In the genomic region with DNA sequence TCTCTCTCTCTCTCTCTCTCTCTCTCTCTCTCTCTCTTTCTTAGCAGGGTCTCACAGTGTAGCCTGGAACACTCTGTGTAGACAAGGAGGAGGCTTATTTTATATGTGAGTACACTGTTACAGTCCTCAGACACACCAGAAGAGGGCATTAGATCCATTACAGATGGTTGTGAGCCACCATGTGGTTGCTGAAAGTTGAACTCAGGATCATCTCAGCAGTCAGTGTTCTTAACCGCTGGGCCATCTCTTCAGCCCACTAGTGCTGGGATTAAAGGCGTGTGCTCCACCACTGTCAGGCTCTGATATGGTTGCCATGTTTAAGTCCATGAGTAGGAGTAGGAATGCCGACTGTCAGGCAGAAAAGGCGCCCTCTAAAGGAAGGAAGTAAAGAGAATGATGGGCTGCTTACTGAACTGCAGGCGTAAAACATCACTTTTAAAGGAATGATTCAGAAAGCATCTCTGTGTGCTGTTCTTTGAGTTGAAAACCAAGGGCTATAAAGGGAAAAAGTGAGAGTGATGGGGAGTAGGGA, we compare ENCODE assay signal across 20 mouse cellular contexts. TPM values are rescaled to one million over a fixed set of nuclear protein-coding genes. Genes with fewer than 3 reads are reported as not detected.
DNase-seq lines count a peak whose midpoint lies in the region; ATAC-seq and TF ChIP-seq lines count a peak whose summit lies in the region.
"Had no signal": no experiment of that assay in that cellular context is flagged by ENCODE, and none has a peak within 500 bp of the region (broad histone marks: within the 10 kb centered on the region; RNA-seq: fewer than 3 reads in every experiment).

No protein-coding gene starts in this region.

- no peak; the same call in none of the 2 replicates for TF ChIP-seq RAD21 in CH12.LX (IDR thresholded peaks at IDR 0.05; ENCODE audit: low read depth, low read length)

- peak; percentile 29 for TF ChIP-seq CTCF in liver, embryonic 14.5 days (IDR thresholded peaks at IDR 0.05; ENCODE audit: low read depth)
- TF ChIP-seq CTCF in CH12.LX (conservative IDR thresholded peaks at IDR 0.05 in 1 of 2, IDR thresholded peaks at IDR 0.05 in 1 of 2; ENCODE audit: low read depth in 2 of 2, low read length in 2 of 2): peak in 1 of 2 experiments; percentile 54; a peak in 3 of 4 replicates
- peak; percentile 42 for TF ChIP-seq CTCF in E14TG2a.4 (conservative IDR thresholded peaks at IDR 0.05; ENCODE audit: low read length)
- TF ChIP-seq CTCF in Patski (IDR thresholded peaks at IDR 0.05): peak; percentile 51

- intact Hi-C loops in gastrocnemius, postnatal 36 days (cut with DNase I): loop anchor here (5.0 kb wide), 2 partner anchors 47 to 247 kb away; no protein-coding TSS in a partner anchor
- intact Hi-C loops in left cerebral cortex, postnatal 14 days (cut with DNase I): no loop called here

- H3K27ac ChIP-seq in liver, embryonic 14.5 days: no peak overlapping the region
- no peak overlapping the region for H3K27ac ChIP-seq in liver, embryonic 11.5 days (ENCODE audit: low read depth, low read length)
- no peak overlapping the region for H3K27ac ChIP-seq in CH12.LX (ENCODE audit: insufficient read depth, low read depth)
- H3K27ac ChIP-seq: embryonic facial prominence, embryonic 10.5 days; heart, adult 2 months; heart, embryonic 15.5 days; hindbrain, embryonic 15.5 days had no signal

- no peak for TF ChIP-seq EP300 in liver, embryonic 14.5 days (IDR thresholded peaks at IDR 0.05; ENCODE audit: low read depth)
- TF ChIP-seq EP300 in CH12.LX (IDR thresholded peaks at IDR 0.05; ENCODE audit: low read length): no peak

- CTCF ChIA-PET in Patski (lab: Charles Lee): no interaction called here

- H3K9ac ChIP-seq in liver, embryonic 14.5 days (replicated peaks): no peak overlapping the region
- H3K9ac ChIP-seq in liver, embryonic 11.5 days (ENCODE audit: low read depth, low read length): no peak overlapping the region
- H3K9ac ChIP-seq in CH12.LX (ENCODE audit: insufficient read depth, low read depth): no peak overlapping the region
- H3K9ac ChIP-seq: heart, embryonic 15.5 days; hindbrain, embryonic 15.5 days had no signal

- H3K9me3 ChIP-seq in liver, embryonic 14.5 days (ENCODE audit: control insufficient read depth, low read length): no peaks in the 10 kb centered on the region
- no peaks in the 10 kb centered on the region for H3K9me3 ChIP-seq in liver, embryonic 11.5 days (ENCODE audit: control insufficient read depth, low read length)
- no peaks in the 10 kb centered on the region for H3K9me3 ChIP-seq in CH12.LX (replicated peaks; ENCODE audit: low read length)
- H3K9me3 ChIP-seq in E14TG2a.4 (ENCODE audit: low read length): no peaks in the 10 kb centered on the region
- H3K9me3 ChIP-seq: embryonic facial prominence, embryonic 10.5 days; heart, embryonic 15.5 days; hindbrain, embryonic 15.5 days had no signal

- WGBS in liver, embryonic 14.5 days (ENCODE audit: insufficient replicate concordance): 42% methylated on average over 5 of the region's 5 CpGs
- 57% methylated on average over 5 of the region's 5 CpGs for WGBS in liver, embryonic 11.5 days

- H3K79me2 ChIP-seq in CH12.LX (replicated peaks; ENCODE audit: control insufficient read depth, extremely low read depth, insufficient read depth, poor library complexity, severe bottlenecking): peaks cover 16% of the 10 kb centered on the region

- POLR2A ChIA-PET in Patski (lab: Charles Lee): interaction anchor here (0.7 to 0.8 kb wide), 2 partner anchors 23 to 43 kb away, joined by 5 to 8 read pairs; a partner anchor contains a TSS

- H3K4me3 ChIP-seq in liver, embryonic 14.5 days (ENCODE audit: insufficient read depth in 1 of 2, low read depth in 2 of 2, low read length in 2 of 2): no peak overlapping the region
- no peak overlapping the region for H3K4me3 ChIP-seq in liver, embryonic 11.5 days (ENCODE audit: low read depth, low read length)
- H3K4me3 ChIP-seq in CH12.LX (replicated peaks in 1 of 3; ENCODE audit: low read depth in 2 of 3, low read length in 2 of 3, poor library complexity in 1 of 3): no peak overlapping the region
- no peak overlapping the region for H3K4me3 ChIP-seq in E14TG2a.4 (replicated peaks; ENCODE audit: low read length)
- H3K4me3 ChIP-seq: embryonic facial prominence, embryonic 10.5 days; heart, adult 2 months; heart, embryonic 15.5 days; hindbrain, embryonic 15.5 days had no signal

- in situ Hi-C loops in CH12.LX (cut with MboI; ENCODE audit: low pct_ligation_motif_present, low pct_unique_long_range_greater_than_20kb, low sequenced_read_pairs) (no loop called here), Patski (cut with MboI; ENCODE audit: low pct_unique_long_range_greater_than_20kb) (loop anchor here (5.0 kb wide), 1 partner anchor 237 kb away; no protein-coding TSS in a partner anchor)

- peaks cover 5 to 8% of the 10 kb centered on the region in 2 experiments for H3K4me1 ChIP-seq in liver, embryonic 14.5 days (replicated peaks; ENCODE audit: control insufficient read depth in 2 of 2, insufficient read depth in 2 of 2, low read length in 1 of 2)
- peaks cover 5% of the 10 kb centered on the region for H3K4me1 ChIP-seq in liver, embryonic 11.5 days (replicated peaks; ENCODE audit: control insufficient read depth, insufficient read depth, low read length)
- H3K4me1 ChIP-seq in CH12.LX (ENCODE audit: control insufficient read depth in 1 of 2, insufficient read depth in 2 of 2): peaks cover under 1 to 14% of the 10 kb centered on the region in 2 experiments; a peak in 3 of 4 replicates
- peaks cover 15% of the 10 kb centered on the region for H3K4me1 ChIP-seq in E14TG2a.4 (replicated peaks; ENCODE audit: low read depth, low read length)

- ATAC-seq in liver, embryonic 14.5 days (ENCODE audit: insufficient read depth): no peak
- ATAC-seq in liver, embryonic 11.5 days (replicated peaks; ENCODE audit: low FRiP score): no peak
- ATAC-seq in Patski: no peak
- ATAC-seq in megakaryocyte, adult 5-6 weeks (ENCODE audit: poor library complexity, severe bottlenecking): no peak
- ATAC-seq: forebrain, embryonic 14.5 days had no signal

- H3K27me3 ChIP-seq in liver, embryonic 14.5 days (ENCODE audit: control insufficient read depth, insufficient read depth, low read length): no peaks in the 10 kb centered on the region
- no peaks in the 10 kb centered on the region for H3K27me3 ChIP-seq in liver, embryonic 11.5 days (replicated peaks; ENCODE audit: control insufficient read depth, insufficient read depth, low read length)
- no peaks in the 10 kb centered on the region for H3K27me3 ChIP-seq in CH12.LX (replicated peaks)
- no peaks in the 10 kb centered on the region for H3K27me3 ChIP-seq in E14TG2a.4 (ENCODE audit: insufficient read depth, low read length)
- H3K27me3 ChIP-seq in Patski: no peaks in the 10 kb centered on the region
- H3K27me3 ChIP-seq: heart, embryonic 15.5 days; hindbrain, embryonic 15.5 days had no signal

- dilution Hi-C loops in CH12.LX (cut with MboI; ENCODE audit: extremely low pct_ligation_motif_present, extremely low pct_unique_long_range_greater_than_20kb, low sequenced_read_pairs): no loop called here

- H3K36me3 ChIP-seq in liver, embryonic 14.5 days (replicated peaks; ENCODE audit: control insufficient read depth, insufficient read depth, low read depth): no peaks in the 10 kb centered on the region
- no peaks in the 10 kb centered on the region for H3K36me3 ChIP-seq in liver, embryonic 11.5 days (ENCODE audit: control insufficient read depth, insufficient read depth, low read length)
- peaks cover 0 to 2% of the 10 kb centered on the region in 2 experiments for H3K36me3 ChIP-seq in CH12.LX (replicated peaks in 1 of 2; ENCODE audit: control insufficient read depth in 1 of 2, insufficient read depth in 1 of 2, low read length in 1 of 2)
- H3K36me3 ChIP-seq in E14TG2a.4 (ENCODE audit: insufficient read depth, low read length): no peaks in the 10 kb centered on the region
- H3K36me3 ChIP-seq: embryonic facial prominence, embryonic 10.5 days; heart, embryonic 15.5 days; hindbrain, embryonic 15.5 days had no signal

- no peak for TF ChIP-seq POLR2A in CH12.LX (IDR thresholded peaks at IDR 0.05; ENCODE audit: low read depth, low read length)

- H3K4me2 ChIP-seq in liver, embryonic 14.5 days (ENCODE audit: low read depth): no peak overlapping the region
- H3K4me2 ChIP-seq in liver, embryonic 11.5 days: no peak overlapping the region
- H3K4me2 ChIP-seq in CH12.LX (ENCODE audit: insufficient read depth, low read depth, poor library complexity, severe bottlenecking): no peak overlapping the region
- H3K4me2 ChIP-seq: heart, embryonic 11.5 days; heart, embryonic 15.5 days; hindbrain, embryonic 15.5 days had no signal

- no peak for DNase-seq in liver, embryonic 14.5 days (ENCODE audit: low read depth in 3 of 3, low spot score in 3 of 3)
- DNase-seq in liver, embryonic 11.5 days (ENCODE audit: low spot score): no peak
- no peak for DNase-seq in CH12.LX (ENCODE audit: extremely low read depth)
- DNase-seq in Patski (ENCODE audit: low read depth, low spot score): no peak
- DNase-seq in gastrocnemius, postnatal 36 days: no peak
- no peak for DNase-seq in left cerebral cortex, postnatal 14 days (ENCODE audit: low spot score in 2 of 2)
- DNase-seq: adrenal gland, adult 2 months; adrenal gland, postnatal 25 days; cerebellum, adult 2 months; cerebellum, postnatal 10 days; gastrocnemius, postnatal 10 days; heart, adult 2 months; heart, postnatal 14 days had no signal

RNA-seq across cellular contexts. Expression of a gene that starts 3.1 kb away (rescaled TPM):
- polyA plus RNA-seq in liver, embryonic 14.5 days (2012; rRNA removed): 35.6 and 56.8 TPM in 2 replicates
- polyA plus RNA-seq in liver, embryonic 14.5 days (2014; fragmentation: Nextera tagmentation; extraction: Ambion mirVana): 152 and 155 TPM in 2 replicates
- 256 and 289 TPM in 2 replicates for polyA plus RNA-seq in liver, embryonic 11.5 days (2014; fragmentation: Nextera tagmentation; extraction: Ambion mirVana)
- total RNA-seq in CH12.LX (2012; rRNA removed) (141 and 157 TPM in 2 replicates), CH12.LX (2014; rRNA removed) (105 and 116 TPM in 2 replicates)
- polyA plus RNA-seq in CH12.LX (2012; ENCODE audit: insufficient read length, low read depth) (179 and 191 TPM in 2 replicates), Patski (2021) (133 TPM)
- 62.0 and 67.1 TPM in 2 replicates for total RNA-seq in megakaryocyte, adult 5-6 weeks (2015)
- 38.8 and 73.4 TPM in 2 replicates for total RNA-seq in megakaryocyte, adult 5-6 weeks (2017)
- 100 to 1,000 TPM; 125 to 138 TPM for total RNA-seq in gastrocnemius, postnatal 36 days (2021)
- total RNA-seq in left cerebral cortex, postnatal 14 days (2021): 100 to 1,000 TPM in 1 of 2 experiments, 10 to 100 TPM in 1; 99.3 to 100 TPM

RNA-seq across cellular contexts. Expression of a gene that starts 42.2 kb away (rescaled TPM):
- polyA plus RNA-seq in liver, embryonic 14.5 days (2012; rRNA removed): 65.7 and 79.3 TPM in 2 replicates
- polyA plus RNA-seq in liver, embryonic 14.5 days (2014; fragmentation: Nextera tagmentation; extraction: Ambion mirVana): 106 and 109 TPM in 2 replicates
- 244 and 245 TPM in 2 replicates for polyA plus RNA-seq in liver, embryonic 11.5 days (2014; fragmentation: Nextera tagmentation; extraction: Ambion mirVana)
- 137 and 185 TPM in 2 replicates for total RNA-seq in CH12.LX (2012; rRNA removed)
- total RNA-seq in CH12.LX (2014; rRNA removed): 296 and 345 TPM in 2 replicates
- polyA plus RNA-seq in CH12.LX (2012; ENCODE audit: insufficient read length, low read depth): 196 and 231 TPM in 2 replicates
- 160 TPM for polyA plus RNA-seq in Patski (2021)
- 350 and 374 TPM in 2 replicates for total RNA-seq in megakaryocyte, adult 5-6 weeks (2015)
- total RNA-seq in megakaryocyte, adult 5-6 weeks (2017): 194 and 212 TPM in 2 replicates
- total RNA-seq in gastrocnemius, postnatal 36 days (2021): 10 to 100 TPM; 44.6 to 57.9 TPM
- 100 to 1,000 TPM; 140 to 143 TPM for total RNA-seq in left cerebral cortex, postnatal 14 days (2021)

RNA-seq across cellular contexts. Expression of a gene that starts 47.5 kb away (rescaled TPM):
- 1.6 and 2.4 TPM in 2 replicates for polyA plus RNA-seq in liver, embryonic 14.5 days (2012; rRNA removed)
- 5.0 and 5.1 TPM in 2 replicates for polyA plus RNA-seq in liver, embryonic 14.5 days (2014; fragmentation: Nextera tagmentation; extraction: Ambion mirVana)
- 15.9 and 16.1 TPM in 2 replicates for polyA plus RNA-seq in liver, embryonic 11.5 days (2014; fragmentation: Nextera tagmentation; extraction: Ambion mirVana)
- 11.5 and 12.7 TPM in 2 replicates for total RNA-seq in CH12.LX (2012; rRNA removed)
- 19.7 and 22.2 TPM in 2 replicates for total RNA-seq in CH12.LX (2014; rRNA removed)
- 15.0 and 19.4 TPM in 2 replicates for polyA plus RNA-seq in CH12.LX (2012; ENCODE audit: insufficient read length, low read depth)
- polyA plus RNA-seq in Patski (2021): 26.3 TPM
- total RNA-seq in megakaryocyte, adult 5-6 weeks (2015): 3.9 and 4.1 TPM in 2 replicates
- 6.0 and 7.5 TPM in 2 replicates for total RNA-seq in megakaryocyte, adult 5-6 weeks (2017)
- total RNA-seq in gastrocnemius, postnatal 36 days (2021): 10 to 100 TPM; 32.1 TPM
- 10 to 100 TPM; 48.4 to 50.3 TPM for total RNA-seq in left cerebral cortex, postnatal 14 days (2021)

RNA-seq across cellular contexts. Expression of a gene that starts 51.5 kb away (rescaled TPM):
- polyA plus RNA-seq in liver, embryonic 14.5 days (2012; rRNA removed): 0.64 and 0.74 TPM in 2 replicates
- polyA plus RNA-seq in liver, embryonic 14.5 days (2014; fragmentation: Nextera tagmentation; extraction: Ambion mirVana): 0.17 and 0.37 TPM in 2 replicates
- polyA plus RNA-seq in liver, embryonic 11.5 days (2014; fragmentation: Nextera tagmentation; extraction: Ambion mirVana): 0.68 and 0.77 TPM in 2 replicates
- 12.7 and 23.3 TPM in 2 replicates for total RNA-seq in CH12.LX (2012; rRNA removed)
- 2.6 and 2.8 TPM in 2 replicates for total RNA-seq in CH12.LX (2014; rRNA removed)
- 2.7 and 3.5 TPM in 2 replicates for polyA plus RNA-seq in CH12.LX (2012; ENCODE audit: insufficient read length, low read depth)
- polyA plus RNA-seq in Patski (2021): 1.5 TPM
- 2.0 and 3.2 TPM in 2 replicates for total RNA-seq in megakaryocyte, adult 5-6 weeks (2015)
- total RNA-seq in megakaryocyte, adult 5-6 weeks (2017): 3.3 and 4.5 TPM in 2 replicates
- total RNA-seq in gastrocnemius, postnatal 36 days (2021): under 1 TPM; 0.47 to 0.89 TPM
- 100 to 1,000 TPM; 359 to 367 TPM for total RNA-seq in left cerebral cortex, postnatal 14 days (2021)
